Mouse (Mus musculus) forebrain, embryonic 13.5 days (tissue): Measurements from ENCODE around the gene Zscan22. TPM values are rescaled to one million over a fixed set of nuclear protein-coding genes. Genes with fewer than 3 reads are reported as not detected.
A peak's percentile ranks its signal among the peaks of the same experiment; 100 is the strongest.
"Not testable (repeated sequence)": the region's sequence is repeated elsewhere in the genome, so short reads cannot be mapped to it uniquely, and the experiment has no call there.

Source experiments
- ATAC-seq: fragments of 200-750 bp; cut with Nextera tagmentation; 2 replicates; pipeline ENCODE4 v1.8.0; 2017
- H3K27ac ChIP-seq: fragments of 300-500 bp; sonication (generic); 2 replicates; pipeline ENCODE4 v1.5.1; 2015; ENCODE audit warnings: inconsistent platforms, mild to moderate bottlenecking, moderate library complexity
- H3K27me3 ChIP-seq: fragments of 300-500 bp; sonication (generic); 2 replicates; pipeline ENCODE4 v1.6.1; 2015; ENCODE audit warnings: mild to moderate bottlenecking, inconsistent platforms
- H3K36me3 ChIP-seq: fragments of 300-500 bp; sonication (generic); 2 replicates; pipeline ENCODE4 v1.6.1; 2015; ENCODE audit warnings: mild to moderate bottlenecking, inconsistent platforms; ENCODE audit not compliant: poor library complexity, severe bottlenecking
- H3K4me1 ChIP-seq: fragments of 300-500 bp; sonication (generic); 2 replicates; pipeline ENCODE4 v1.6.1; 2015; ENCODE audit warnings: inconsistent platforms
- H3K4me2 ChIP-seq: fragments of 300-500 bp; sonication (generic); 2 replicates; pipeline ENCODE4 v1.6.1; 2015; ENCODE audit warnings: inconsistent platforms, mild to moderate bottlenecking, moderate library complexity
- H3K4me3 ChIP-seq: fragments of 300-500 bp; sonication (generic); 2 replicates; pipeline ENCODE4 v1.5.1; 2015; ENCODE audit warnings: mild to moderate bottlenecking, inconsistent platforms
- H3K9ac ChIP-seq: fragments of 300-500 bp; sonication (generic); 2 replicates; pipeline ENCODE4 v1.6.1; 2015; ENCODE audit warnings: mild to moderate bottlenecking, inconsistent platforms
- H3K9me3 ChIP-seq: fragments of 300-500 bp; sonication (generic); replicated peaks from 2 replicates; pipeline ENCODE4 v1.6.1; 2016; ENCODE audit warnings: inconsistent platforms
- WGBS: fragments of 180-500 bp; shearing (Covaris S2); methylation state at CpG from one replicate; pipeline ENCODE4 v1.1.7; 2015; 5-methylcytosine and 5-hydroxymethylcytosine counted together
- polyA plus RNA-seq: library from polyadenylated mRNA; unstranded; fragments of >200 nt; fragmentation: Nextera tagmentation; extraction: Ambion mirVana; gene quantifications from 2 replicates; pipeline ENCODE4 v1.2.1, GENCODE M21; 2015

The Zscan22 gene
- polyA plus RNA-seq, 1 experiment from 2014 or later: 11.8 TPM

DNA sequence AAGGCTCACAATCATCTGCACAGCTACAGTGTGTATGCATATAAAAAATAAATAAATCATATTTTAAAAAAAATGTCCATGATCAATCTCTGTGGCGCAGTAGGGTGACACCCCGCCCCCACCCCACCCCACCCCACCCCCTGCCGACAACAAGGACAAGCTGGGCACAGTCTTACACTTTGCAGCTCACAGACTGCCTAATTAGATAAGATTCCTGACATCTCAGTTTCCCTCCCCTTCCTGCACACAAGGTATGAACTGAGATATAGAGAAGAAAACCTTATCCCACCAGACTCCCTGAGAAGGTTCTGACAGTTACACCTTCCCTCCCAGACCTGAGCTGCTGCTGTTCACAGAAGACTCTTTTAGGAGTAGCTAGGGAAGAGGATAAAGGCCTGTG lies 37.2 kb downstream of the Zscan22 start:
- no peaks in the 10 kb centered on the region for H3K4me1 ChIP-seq
- H3K4me2 ChIP-seq: no peak overlapping the region
- H3K36me3 ChIP-seq: no peaks in the 10 kb centered on the region
- H3K27ac ChIP-seq: no peak overlapping the region
- 92% methylated on average over 3 of the region's 3 CpGs for WGBS
- no peak for ATAC-seq
- no peaks in the 10 kb centered on the region for H3K9me3 ChIP-seq
- H3K9ac ChIP-seq: no peak overlapping the region
- H3K4me3 ChIP-seq: no peak overlapping the region
- no peaks in the 10 kb centered on the region for H3K27me3 ChIP-seq

DNA sequence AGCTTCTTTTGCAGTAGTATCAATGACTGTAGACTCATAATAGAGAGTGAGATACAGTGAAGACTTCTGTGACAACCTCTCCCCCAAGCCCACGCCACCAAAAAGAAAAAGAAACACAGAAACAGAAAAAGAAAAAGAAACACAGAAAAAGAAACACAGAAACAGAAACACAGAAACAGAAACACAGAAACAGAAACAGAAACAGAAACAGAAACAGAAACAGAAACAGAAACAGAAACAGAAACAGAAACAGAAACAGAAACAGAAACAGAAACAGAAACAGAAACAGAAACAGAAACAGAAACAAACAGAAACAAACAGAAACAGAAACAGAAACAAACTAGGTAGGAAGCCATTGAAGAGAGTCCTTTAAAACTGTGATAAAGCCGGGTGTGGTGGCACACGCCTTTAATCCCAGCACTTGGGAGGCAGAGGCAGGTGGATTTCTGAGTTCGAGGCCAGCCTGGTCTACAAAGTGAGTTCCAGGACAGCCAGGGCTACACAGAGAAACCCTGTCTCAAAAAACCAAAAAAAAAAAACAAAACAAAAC lies 39.7 kb downstream of the Zscan22 start:
- H3K4me1 ChIP-seq, H3K9ac ChIP-seq, H3K27ac ChIP-seq, H3K4me3 ChIP-seq, H3K36me3 ChIP-seq, H3K27me3 ChIP-seq, H3K9me3 ChIP-seq, H3K4me2 ChIP-seq, ATAC-seq: not testable (repeated sequence)
- WGBS: 90% methylated on average over 4 of the region's 4 CpGs

DNA sequence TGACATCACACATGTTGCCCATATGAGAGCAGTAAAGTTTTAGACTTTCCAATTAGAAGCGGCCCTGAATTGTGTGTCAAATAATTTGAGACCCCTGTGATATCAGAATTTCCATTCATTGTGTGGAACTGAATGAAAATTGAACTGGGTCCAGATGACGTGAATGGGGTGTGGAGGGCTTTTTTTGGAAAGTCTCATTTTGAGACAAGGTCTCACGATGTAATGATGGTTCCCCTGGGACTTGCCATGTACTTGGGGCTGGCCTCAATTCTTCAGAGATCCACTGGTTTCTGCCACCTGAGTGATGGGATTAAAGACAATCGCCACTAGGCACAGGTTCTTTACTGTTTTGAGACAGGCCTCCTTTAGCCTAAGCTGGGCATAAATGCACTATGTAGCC lies 43.0 kb downstream of the Zscan22 start:
- Histone ChIP-seq H3K4me1 (no peaks in the 10 kb centered on the region), H3K36me3 (no peaks in the 10 kb centered on the region), H3K9ac (no peak overlapping the region), H3K27ac (no peak overlapping the region), H3K27me3 (no peaks in the 10 kb centered on the region), H3K9me3 (no peaks in the 10 kb centered on the region), H3K4me3 (no peak overlapping the region), H3K4me2 (no peak overlapping the region)
- ATAC-seq: no peak
- WGBS: 80% methylated on average over 4 of the region's 4 CpGs

DNA sequence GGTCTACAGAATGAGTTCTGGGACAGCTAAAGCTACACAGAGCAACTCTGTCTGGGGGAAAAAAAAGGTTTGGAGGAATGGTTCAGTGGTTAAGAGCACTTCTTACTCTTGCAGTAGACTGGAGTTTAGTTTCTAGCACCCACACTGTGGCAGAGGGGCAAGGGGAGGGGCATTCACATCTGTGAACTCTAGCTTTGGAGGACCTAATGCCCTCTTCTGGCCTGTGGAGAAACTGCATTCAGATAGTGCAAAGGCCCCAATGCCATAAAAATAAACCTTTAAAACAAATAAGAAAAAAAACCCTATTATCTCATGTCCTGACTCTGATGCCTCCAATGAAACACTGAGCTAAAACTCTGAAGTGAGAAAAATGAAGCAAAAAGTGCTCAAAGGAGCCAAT lies 45.9 kb downstream of the Zscan22 start:
- H3K4me1 ChIP-seq: no peaks in the 10 kb centered on the region
- no peak overlapping the region for H3K27ac ChIP-seq
- no peak overlapping the region for H3K9ac ChIP-seq
- no peak overlapping the region for H3K4me3 ChIP-seq
- no peaks in the 10 kb centered on the region for H3K36me3 ChIP-seq
- no peak overlapping the region for H3K4me2 ChIP-seq
- H3K27me3 ChIP-seq: no peaks in the 10 kb centered on the region
- H3K9me3 ChIP-seq: peaks cover 4% of the 10 kb centered on the region; the same call in 1 of the 2 replicates
- ATAC-seq: no peak

DNA sequence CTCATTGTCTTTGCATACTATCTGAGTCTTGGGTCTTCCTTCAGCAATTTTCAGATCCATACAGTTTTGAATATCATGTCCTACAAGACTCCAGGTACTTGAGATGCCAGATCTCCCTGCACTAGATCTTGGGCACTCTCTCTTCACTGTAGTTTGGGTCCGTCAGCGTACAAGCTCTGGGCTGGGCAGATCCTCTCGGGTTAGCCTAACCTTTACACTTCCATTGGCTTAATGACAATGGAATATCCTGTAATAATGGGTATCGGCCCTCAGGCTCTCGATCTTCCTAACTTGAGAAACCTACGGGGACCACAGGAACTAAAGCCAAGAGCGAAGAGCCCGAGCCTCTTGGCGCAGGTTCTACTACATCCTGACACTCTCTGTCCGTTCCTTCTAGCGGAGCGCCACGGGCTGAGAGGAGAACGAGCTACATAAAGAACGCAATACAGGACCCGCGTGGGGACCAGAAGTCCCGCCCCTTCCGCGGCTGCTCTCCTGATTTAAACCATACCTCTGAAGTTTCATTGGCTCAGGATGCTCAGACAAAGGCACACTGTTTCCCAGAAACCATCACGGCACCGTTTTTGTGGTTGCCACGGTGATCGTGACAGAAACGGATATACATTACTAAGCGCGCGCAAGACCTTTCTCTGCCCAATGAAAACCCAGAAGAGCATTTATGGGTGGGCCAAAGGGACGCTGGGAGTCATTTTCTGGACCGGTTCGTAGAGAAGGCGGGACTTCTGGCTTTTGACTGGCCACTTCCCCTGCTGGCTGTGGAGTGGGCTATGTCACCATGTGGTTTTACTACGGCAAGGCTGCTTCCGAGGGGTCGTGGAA lies 51.6 kb downstream of the Zscan22 start:
- peak overlapping the region; percentile 75 for H3K9ac ChIP-seq
- peak overlapping the region; percentile 83 for H3K27ac ChIP-seq
- H3K4me3 ChIP-seq: peak overlapping the region; percentile 42
- peak; percentile 99 for ATAC-seq
- H3K9me3 ChIP-seq: peaks cover 4% of the 10 kb centered on the region; the same call in 1 of the 2 replicates
- H3K4me1 ChIP-seq: peaks cover 12% of the 10 kb centered on the region
- H3K36me3 ChIP-seq: no peaks in the 10 kb centered on the region
- peak overlapping the region; percentile 80 for H3K4me2 ChIP-seq
- H3K27me3 ChIP-seq: no peaks in the 10 kb centered on the region
- 15% methylated on average over 35 of the region's 35 CpGs for WGBS

DNA sequence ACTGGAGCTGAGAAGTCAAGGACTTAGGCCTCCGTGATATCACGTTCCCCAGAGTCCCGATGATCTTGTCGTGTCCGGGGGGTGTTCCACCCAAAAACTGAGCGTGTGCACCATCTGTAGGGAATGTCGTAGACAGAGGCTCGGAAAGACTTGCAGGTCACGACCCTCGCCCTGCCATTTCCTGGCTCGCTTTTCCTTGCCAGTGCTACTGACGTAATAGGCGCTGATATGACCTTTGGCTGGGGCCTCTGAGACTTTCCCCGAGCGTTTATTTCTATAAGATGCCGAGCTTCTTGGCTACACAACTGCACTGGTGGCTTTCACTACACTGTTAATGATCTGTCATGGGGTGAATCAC lies 52.2 kb downstream of the Zscan22 start:
- H3K4me3 ChIP-seq: peak overlapping the region; percentile 42
- ATAC-seq: peak; percentile 13
- peak overlapping the region; percentile 67 for H3K27ac ChIP-seq
- H3K9me3 ChIP-seq: peaks cover 4% of the 10 kb centered on the region; the same call in 1 of the 2 replicates
- H3K4me2 ChIP-seq: peak overlapping the region; percentile 80
- H3K4me1 ChIP-seq: peaks cover 12% of the 10 kb centered on the region
- WGBS: 10% methylated on average over 16 of the region's 16 CpGs
- H3K36me3 ChIP-seq: no peaks in the 10 kb centered on the region
- H3K27me3 ChIP-seq: no peaks in the 10 kb centered on the region
- peak overlapping the region; percentile 75 for H3K9ac ChIP-seq

DNA sequence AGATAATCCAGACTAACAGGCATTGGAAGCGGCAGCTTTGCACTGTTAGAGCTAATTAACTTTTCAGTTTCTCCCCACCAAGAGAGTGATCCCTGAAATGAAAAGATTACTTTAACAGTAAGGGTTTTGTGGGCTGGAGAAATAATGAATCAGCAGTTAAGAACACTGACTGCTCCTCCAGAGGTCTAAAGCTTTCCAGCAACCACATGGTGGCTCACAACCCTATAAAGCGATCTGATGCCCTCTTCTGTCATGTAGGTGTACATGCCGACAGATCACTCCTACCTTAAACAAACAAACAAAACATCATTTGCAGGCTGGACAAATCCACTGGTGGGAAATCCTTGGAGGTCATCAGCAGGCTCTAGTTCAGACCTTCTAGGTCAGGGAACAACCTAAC lies 57.3 kb downstream of the Zscan22 start:
- H3K4me3 ChIP-seq: no peak overlapping the region
- ATAC-seq: no peak
- 54% methylated on average over 3 of the region's 3 CpGs for WGBS
- no peaks in the 10 kb centered on the region for H3K9me3 ChIP-seq
- no peaks in the 10 kb centered on the region for H3K27me3 ChIP-seq
- H3K27ac ChIP-seq: no peak overlapping the region
- no peak overlapping the region for H3K4me2 ChIP-seq
- H3K36me3 ChIP-seq: no peaks in the 10 kb centered on the region
- H3K4me1 ChIP-seq: peaks cover 6% of the 10 kb centered on the region
- no peak overlapping the region for H3K9ac ChIP-seq

DNA sequence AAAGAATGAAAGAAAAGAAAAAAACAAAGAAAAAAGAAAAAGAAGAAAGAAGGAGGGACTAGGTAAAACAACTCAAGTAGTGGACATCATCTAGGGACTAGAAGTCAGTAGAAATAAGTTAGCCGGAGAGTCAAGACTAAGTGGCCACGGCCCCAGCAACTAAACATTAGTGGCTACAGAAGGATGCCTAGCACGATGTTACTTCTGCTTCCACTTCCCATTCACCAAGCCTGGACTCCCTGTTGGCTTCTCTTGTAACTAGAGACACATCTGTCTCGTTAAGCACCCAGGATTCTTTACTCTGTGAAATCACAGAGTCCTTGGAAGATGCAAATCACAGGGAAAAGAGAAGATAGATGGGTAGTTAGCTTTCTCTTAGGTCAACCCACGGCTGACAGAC lies 59.9 kb downstream of the Zscan22 start:
- no peak overlapping the region for H3K27ac ChIP-seq
- 69% methylated on average over 5 of the region's 5 CpGs for WGBS
- no peaks in the 10 kb centered on the region for H3K36me3 ChIP-seq
- H3K27me3 ChIP-seq: no peaks in the 10 kb centered on the region
- no peaks in the 10 kb centered on the region for H3K9me3 ChIP-seq
- ATAC-seq: no peak
- H3K4me2 ChIP-seq: no peak overlapping the region
- H3K4me1 ChIP-seq: no peaks in the 10 kb centered on the region
- no peak overlapping the region for H3K9ac ChIP-seq
- no peak overlapping the region for H3K4me3 ChIP-seq

Other genes starting within 250 kb of the Zscan22 start
- not detected in 2 replicates for gene Vmn2r55, start 212.8 kb upstream of the Zscan22 start, polyA plus RNA-seq
- not detected in 2 replicates for gene Vmn2r56, start 162.8 kb upstream of the Zscan22 start, polyA plus RNA-seq
- 11.4 and 14.9 TPM in 2 replicates for gene Zscan18, start 94.2 kb upstream of the Zscan22 start, polyA plus RNA-seq
- gene Zfp329, start 79.0 kb upstream of the Zscan22 start, polyA plus RNA-seq: 31.0 and 31.4 TPM in 2 replicates
- 32.6 and 33.3 TPM in 2 replicates for gene Zfp110, start 63.1 kb upstream of the Zscan22 start, polyA plus RNA-seq
- 7.0 and 7.5 TPM in 2 replicates for gene Zfp128, start 16.6 kb upstream of the Zscan22 start, polyA plus RNA-seq
- 820 and 824 TPM in 2 replicates for gene Rps5, start 24.5 kb downstream of the Zscan22 start, polyA plus RNA-seq
- gene Rnf225, start 29.6 kb downstream of the Zscan22 start, polyA plus RNA-seq: 0.74 and 0.78 TPM in 2 replicates
- 12.3 and 12.5 TPM in 2 replicates for gene Zfp324, start 68.0 kb downstream of the Zscan22 start, polyA plus RNA-seq
- gene Zfp446, start 80.0 kb downstream of the Zscan22 start, polyA plus RNA-seq: 12.7 and 14.5 TPM in 2 replicates
- gene Slc27a5, start 100.4 kb downstream of the Zscan22 start, polyA plus RNA-seq: 0.12 and 0.53 TPM in 2 replicates
- gene Trim28, start 101.3 kb downstream of the Zscan22 start, polyA plus RNA-seq: 270 and 289 TPM in 2 replicates
- 32.8 and 37.1 TPM in 2 replicates for gene Zbtb45, start 112.2 kb downstream of the Zscan22 start, polyA plus RNA-seq
- gene Chmp2a, start 137.0 kb downstream of the Zscan22 start, polyA plus RNA-seq: 164 and 168 TPM in 2 replicates
- 44.0 and 53.7 TPM in 2 replicates for gene Ube2m, start 140.5 kb downstream of the Zscan22 start, polyA plus RNA-seq
- gene Mzf1, start 156.9 kb downstream of the Zscan22 start, polyA plus RNA-seq: 5.1 and 6.0 TPM in 2 replicates
- gene Vmn1r85, start 197.4 kb downstream of the Zscan22 start, polyA plus RNA-seq: not detected in 2 replicates
- gene Vmn1r86, start 222.1 kb downstream of the Zscan22 start, polyA plus RNA-seq: not detected in 2 replicates
- not detected in 2 replicates for gene Vmn1r87, start 242.3 kb downstream of the Zscan22 start, polyA plus RNA-seq